Comparison of ENCODE assay signal across 21 mouse cellular contexts in genomic region chr7:73816255-73816996, GRCm38 (mm10).
DNase-seq lines count a peak whose midpoint lies in the region; ATAC-seq and TF ChIP-seq lines count a peak whose summit lies in the region.
"Had no signal": no experiment of that assay in that cellular context is flagged by ENCODE, and none has a peak within 500 bp of the region (broad histone marks: within the 10 kb centered on the region; RNA-seq: fewer than 3 reads in every experiment).

No protein-coding gene starts in this region.

- TF ChIP-seq EP300 in stomach, postnatal 0 days (optimal IDR thresholded peaks at IDR 0.05), result no peak

- no peaks in the 10 kb centered on the region for H3K27me3 ChIP-seq in heart, embryonic 11.5 days (ENCODE audit: control insufficient read depth, insufficient read depth, low read length)
- H3K27me3 ChIP-seq in kidney, adult 2 months (replicated peaks; ENCODE audit: control insufficient read depth, insufficient read depth, low read length), result no peaks in the 10 kb centered on the region
- H3K27me3 ChIP-seq in intestine, postnatal 0 days (replicated peaks; ENCODE audit: control insufficient read depth, insufficient read depth, low read length), result no peaks in the 10 kb centered on the region
- H3K27me3 ChIP-seq in stomach, postnatal 0 days (ENCODE audit: control insufficient read depth, insufficient read depth, low read length), result no peaks in the 10 kb centered on the region
- H3K27me3 ChIP-seq in midbrain, embryonic 10.5 days (ENCODE audit: low read depth, poor library complexity, severe bottlenecking), result no peaks in the 10 kb centered on the region
- H3K27me3 ChIP-seq: forebrain, embryonic 13.5 days had no signal

- no peak for TF ChIP-seq CTCF in kidney, adult 2 months (conservative IDR thresholded peaks at IDR 0.05; ENCODE audit: insufficient read depth, insufficient read length, low read depth, low read length)
- TF ChIP-seq CTCF in intestine, postnatal 0 days (IDR thresholded peaks at IDR 0.05; ENCODE audit: low read depth), result no peak
- no peak for TF ChIP-seq CTCF in stomach, postnatal 0 days (IDR thresholded peaks at IDR 0.05; ENCODE audit: low read depth)

- H3K4me3 ChIP-seq in heart, embryonic 11.5 days (ENCODE audit: low read depth, low read length), result no peak overlapping the region
- no peak overlapping the region for H3K4me3 ChIP-seq in kidney, adult 2 months (ENCODE audit: insufficient read depth, low read depth, low read length)
- H3K4me3 ChIP-seq in intestine, postnatal 0 days (ENCODE audit: low read depth, low read length), result no peak overlapping the region
- H3K4me3 ChIP-seq in stomach, postnatal 0 days (ENCODE audit: low read depth, low read length), result no peak overlapping the region
- no peak overlapping the region for H3K4me3 ChIP-seq in midbrain, embryonic 10.5 days
- H3K4me3 ChIP-seq: embryonic facial prominence, embryonic 10.5 days; forebrain, embryonic 13.5 days; heart, embryonic 13.5 days had no signal

- DNase-seq in heart, adult 11 months, result peak; percentile 74
- peak; percentile 17 for DNase-seq in kidney, postnatal 14 days
- DNase-seq in kidney, adult 2 months, result no peak
- peak; percentile 43 for DNase-seq in stomach, postnatal 0 days (ENCODE audit: low spot score)
- no peak for DNase-seq in midbrain, embryonic 10.5 days (ENCODE audit: low spot score)
- no peak for DNase-seq in cerebellum, adult 18-20 months
- DNase-seq: adrenal gland, postnatal 10 days; B cell, adult 2 months; cerebellum, adult 11-12 months; cerebellum, adult 9-11 months; cerebellum, postnatal 36 days; forebrain, postnatal 0 days; gastrocnemius, postnatal 14 days; heart, postnatal 36 days had no signal

- H3K9me3 ChIP-seq in heart, embryonic 11.5 days (replicated peaks; ENCODE audit: control insufficient read depth, low read length), result no peaks in the 10 kb centered on the region
- H3K9me3 ChIP-seq in intestine, postnatal 0 days (ENCODE audit: control insufficient read depth), result no peaks in the 10 kb centered on the region
- no peaks in the 10 kb centered on the region for H3K9me3 ChIP-seq in stomach, postnatal 0 days (ENCODE audit: control insufficient read depth, low read length)
- no peaks in the 10 kb centered on the region for H3K9me3 ChIP-seq in midbrain, embryonic 10.5 days (replicated peaks)
- H3K9me3 ChIP-seq: embryonic facial prominence, embryonic 10.5 days; forebrain, embryonic 13.5 days; G1E; heart, embryonic 13.5 days had no signal

- no peaks in the 10 kb centered on the region for H3K36me3 ChIP-seq in heart, embryonic 11.5 days (ENCODE audit: control insufficient read depth, insufficient read depth, low read length)
- no peaks in the 10 kb centered on the region for H3K36me3 ChIP-seq in kidney, adult 2 months (ENCODE audit: control insufficient read depth, insufficient read depth, low read length)
- H3K36me3 ChIP-seq in intestine, postnatal 0 days (ENCODE audit: control insufficient read depth, insufficient read depth), result no peaks in the 10 kb centered on the region
- no peaks in the 10 kb centered on the region for H3K36me3 ChIP-seq in stomach, postnatal 0 days (ENCODE audit: control insufficient read depth, insufficient read depth, low read length)
- no peaks in the 10 kb centered on the region for H3K36me3 ChIP-seq in midbrain, embryonic 10.5 days
- H3K36me3 ChIP-seq: embryonic facial prominence, embryonic 10.5 days; G1E; heart, embryonic 13.5 days had no signal

- no peak for TF ChIP-seq POLR2A in kidney, adult 2 months (IDR thresholded peaks at IDR 0.05; ENCODE audit: low read depth, low read length)

- WGBS in heart, embryonic 11.5 days (ENCODE audit: insufficient replicate concordance), result 71% methylated on average over 8 of the region's 8 CpGs
- 65% methylated on average over 8 of the region's 8 CpGs for WGBS in kidney, adult 2 months
- 52% methylated on average over 8 of the region's 8 CpGs for WGBS in intestine, postnatal 0 days
- 64% methylated on average over 8 of the region's 8 CpGs for WGBS in stomach, postnatal 0 days
- WGBS in midbrain, embryonic 10.5 days, result 85% methylated on average over 8 of the region's 8 CpGs

- no peak overlapping the region for H3K4me2 ChIP-seq in heart, embryonic 11.5 days
- H3K4me2 ChIP-seq in intestine, postnatal 0 days (replicated peaks; ENCODE audit: low read depth), result no peak overlapping the region
- H3K4me2 ChIP-seq in stomach, postnatal 0 days (replicated peaks; ENCODE audit: low read depth), result no peak overlapping the region
- H3K4me2 ChIP-seq: forebrain, embryonic 13.5 days; heart, embryonic 13.5 days had no signal

- no peaks in the 10 kb centered on the region for H3K4me1 ChIP-seq in heart, embryonic 11.5 days (ENCODE audit: control insufficient read depth, insufficient read depth, low read length)
- no peaks in the 10 kb centered on the region for H3K4me1 ChIP-seq in kidney, adult 2 months (ENCODE audit: control insufficient read depth, insufficient read depth, low read length)
- H3K4me1 ChIP-seq in intestine, postnatal 0 days (replicated peaks; ENCODE audit: control insufficient read depth, insufficient read depth, low read length), result no peaks in the 10 kb centered on the region
- no peaks in the 10 kb centered on the region for H3K4me1 ChIP-seq in stomach, postnatal 0 days (replicated peaks; ENCODE audit: control insufficient read depth, insufficient read depth)
- no peaks in the 10 kb centered on the region; the same call in 1 of the 2 replicates for H3K4me1 ChIP-seq in midbrain, embryonic 10.5 days
- H3K4me1 ChIP-seq: forebrain, embryonic 13.5 days; heart, embryonic 13.5 days had no signal

- no peak overlapping the region for H3K27ac ChIP-seq in heart, embryonic 11.5 days (ENCODE audit: low read depth, low read length)
- H3K27ac ChIP-seq in kidney, adult 2 months (ENCODE audit: insufficient read depth, low read depth, low read length), result no peak overlapping the region
- H3K27ac ChIP-seq in intestine, postnatal 0 days (ENCODE audit: low read depth, low read length), result no peak overlapping the region
- no peak overlapping the region for H3K27ac ChIP-seq in stomach, postnatal 0 days (replicated peaks)
- H3K27ac ChIP-seq in midbrain, embryonic 10.5 days (replicated peaks), result no peak overlapping the region
- H3K27ac ChIP-seq: embryonic facial prominence, embryonic 10.5 days; forebrain, embryonic 13.5 days; heart, embryonic 13.5 days had no signal

- H3K9ac ChIP-seq in heart, embryonic 11.5 days (ENCODE audit: low read depth, low read length), result no peak overlapping the region
- H3K9ac ChIP-seq in intestine, postnatal 0 days (ENCODE audit: low read depth, low read length), result no peak overlapping the region
- no peak overlapping the region for H3K9ac ChIP-seq in stomach, postnatal 0 days (ENCODE audit: low read length)
- H3K9ac ChIP-seq: forebrain, embryonic 13.5 days; forebrain, postnatal 0 days; heart, embryonic 13.5 days had no signal

- ATAC-seq in heart, embryonic 11.5 days (replicated peaks; ENCODE audit: insufficient number of reproducible peaks, low FRiP score, low TSS enrichment), result no peak
- 0 out of 2 replicates have a peak, but pooled peaks have one; percentile 12 for ATAC-seq in intestine, postnatal 0 days
- peak; percentile 71 for ATAC-seq in stomach, postnatal 0 days (ENCODE audit: low FRiP score, low TSS enrichment)
- ATAC-seq: CD4-positive, CD25-positive, alpha-beta regulatory T cell, adult 4 months; forebrain, embryonic 13.5 days; forebrain, postnatal 0 days had no signal

Comparison
In these comparisons a context has a peak if more than half of its experiments do, and no peak if none do; other contexts are left out.
1. DNase-seq: peak in heart, adult 11 months (single experiment), kidney, postnatal 14 days (single experiment) and stomach, postnatal 0 days (single experiment); none in kidney, adult 2 months (single experiment), midbrain, embryonic 10.5 days (single experiment) and cerebellum, adult 18-20 months (0 of 2).